Mouse (Mus musculus) C2C12 (cell line): Measurements from ENCODE around the gene Trem2. TPM values are rescaled to one million over a fixed set of nuclear protein-coding genes. Genes with fewer than 3 reads are reported as not detected.

ENCODE experiments used
- H3K27me3 ChIP-seq: one replicate; pipeline ENCODE4 v1.6.1; 2011; ENCODE audit not compliant: control insufficient read depth, insufficient read depth, insufficient read length
- H3K36me3 ChIP-seq: one replicate; pipeline ENCODE4 v1.6.1; 2011; ENCODE audit not compliant: control insufficient read depth, insufficient read depth
- H3K4me3 ChIP-seq: one replicate; pipeline ENCODE4 v1.5.1; 2011; ENCODE audit warnings: mild to moderate bottlenecking, control low read depth; ENCODE audit not compliant: poor library complexity, insufficient read depth, severe bottlenecking
- H3K79me2 ChIP-seq: one replicate; pipeline ENCODE4 v1.6.1; 2011; ENCODE audit not compliant: control insufficient read depth, insufficient read depth
- H3K79me3 ChIP-seq: one replicate; pipeline ENCODE4 v1.6.1; 2011; ENCODE audit warnings: low read depth, control low read depth
- H3ac ChIP-seq: one replicate; pipeline ENCODE3; 2011; ENCODE audit warnings: low read depth; ENCODE audit not compliant: control insufficient read depth, insufficient read length
- CEBPB ChIP-seq: IDR thresholded peaks from one replicate; pipeline ENCODE4 v1.6.1; 2011; ENCODE audit warnings: low read depth, mild to moderate bottlenecking, control low read depth, moderate library complexity
- CTCF ChIP-seq: IDR thresholded peaks from one replicate; pipeline ENCODE4 v1.5.1; 2011; ENCODE audit not compliant: control insufficient read depth, insufficient read depth, insufficient read length
- FOSL1 ChIP-seq: IDR thresholded peaks from one replicate; pipeline ENCODE4 v1.8.0; 2011; ENCODE audit warnings: mild to moderate bottlenecking, low read length; ENCODE audit not compliant: poor library complexity, insufficient read depth, severe bottlenecking
- MAX ChIP-seq: IDR thresholded peaks from one replicate; pipeline ENCODE4 v1.6.1; 2011; ENCODE audit warnings: mild to moderate bottlenecking, control low read depth
- MYOD1 ChIP-seq: IDR thresholded peaks from one replicate; pipeline ENCODE4 v1.6.1; 2011; ENCODE audit warnings: low read depth; ENCODE audit not compliant: control insufficient read depth, insufficient read length
- MYOG ChIP-seq: IDR thresholded peaks from one replicate; pipeline ENCODE4 v1.6.1; 2011; ENCODE audit not compliant: control insufficient read depth, insufficient read length; ENCODE audit errors: extremely low read depth
- USF1 ChIP-seq: IDR thresholded peaks from one replicate; pipeline ENCODE4 v1.6.1; 2011; ENCODE audit warnings: low read depth, mild to moderate bottlenecking, control low read depth, moderate library complexity
- polyA plus RNA-seq: library from polyadenylated mRNA; unstranded; fragments of >200 nt; fragmentation: generic; extraction: Trizol; gene quantifications from one replicate; pipeline ENCODE4 v1.2.1, GENCODE M21; 2012; ENCODE audit warnings: missing spikeins

The Trem2 gene
- polyA plus RNA-seq, 1 experiment = not detected

DNA sequence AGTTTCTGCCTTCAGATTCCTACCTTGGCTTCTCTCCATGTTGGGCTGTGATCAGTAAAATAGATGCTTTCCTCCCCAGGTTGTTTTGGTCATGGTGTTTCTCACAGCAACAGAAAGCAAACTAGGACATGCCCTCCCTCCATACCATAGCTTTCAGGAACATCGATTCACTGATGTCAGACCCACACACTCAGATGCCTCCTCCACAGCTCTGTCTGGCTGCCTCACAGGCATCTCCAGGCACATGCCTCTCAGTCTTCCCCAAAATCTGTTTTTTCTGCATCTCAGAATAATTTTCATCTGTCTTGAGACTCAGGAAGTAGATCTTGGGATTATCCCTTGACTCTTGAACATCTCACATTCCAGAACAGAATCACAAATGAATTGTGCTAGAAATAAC lies 29.9 kb downstream of the Trem2 start:
- Histone ChIP-seq H3K27me3 (no peaks in the 10 kb centered on the region), H3ac (no peak overlapping the region), H3K4me3 (no peak overlapping the region), H3K79me3 (no peaks in the 10 kb centered on the region), H3K36me3 (no peaks in the 10 kb centered on the region), H3K79me2 (no peaks in the 10 kb centered on the region)
- TF ChIP-seq MYOD1 (no peak), USF1 (no peak)

GRCm38 (mm10) chr17:48379050-48379449 lies 32.8 kb downstream of the Trem2 start:
- TF ChIP-seq MAX = no peak
- no peak for TF ChIP-seq CTCF
- TF ChIP-seq CEBPB = no peak
- no peak for TF ChIP-seq MYOG
- TF ChIP-seq USF1 = no peak
- no peak for TF ChIP-seq MYOD1
- TF ChIP-seq FOSL1 = no peak
- no peaks in the 10 kb centered on the region for H3K79me2 ChIP-seq
- H3K4me3 ChIP-seq = no peak overlapping the region
- no peaks in the 10 kb centered on the region for H3K27me3 ChIP-seq
- no peak overlapping the region for H3ac ChIP-seq
- H3K36me3 ChIP-seq = no peaks in the 10 kb centered on the region
- no peaks in the 10 kb centered on the region for H3K79me3 ChIP-seq

- Histone ChIP-seq H3ac (no peak overlapping the region), H3K36me3 (peaks cover 47% of the 10 kb centered on the region)
- TF ChIP-seq USF1 = no peak
- no peak for TF ChIP-seq MYOD1
- no peak for TF ChIP-seq MAX
- TF ChIP-seq CTCF = no peak
- no peak for TF ChIP-seq FOSL1
- no peak for TF ChIP-seq MYOG
- no peak for TF ChIP-seq CEBPB
Measured at GRCm38 (mm10) chr17:48385786-48386461, 39.7 kb downstream of the Trem2 start.

DNA sequence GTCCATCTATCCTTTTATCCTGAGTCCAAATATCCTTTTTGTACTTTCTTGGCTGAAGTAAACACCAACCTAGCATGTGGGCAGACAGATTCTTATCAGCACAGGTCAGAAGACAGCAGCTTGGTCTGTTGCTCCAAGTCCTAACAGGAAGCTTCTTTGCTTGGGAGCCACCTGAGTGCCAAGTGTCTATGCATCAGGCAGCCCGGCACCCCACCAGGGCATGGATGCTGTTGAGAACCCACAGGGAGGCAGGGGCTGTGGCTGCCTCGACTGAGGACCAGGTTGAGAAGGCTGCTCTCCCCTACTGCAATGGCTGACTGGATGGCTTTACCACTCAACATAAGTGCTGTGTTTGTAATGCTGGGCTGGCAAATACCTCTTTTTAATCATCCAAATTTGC lies 42.5 kb downstream of the Trem2 start:
- no peak for TF ChIP-seq USF1
- TF ChIP-seq MYOD1 = no peak
- no peak for TF ChIP-seq CTCF
- TF ChIP-seq CEBPB = no peak
- TF ChIP-seq FOSL1 = no peak
- TF ChIP-seq MAX = no peak
- no peak for TF ChIP-seq MYOG
- Histone ChIP-seq H3K79me2 (no peaks in the 10 kb centered on the region), H3ac (no peak overlapping the region), H3K4me3 (no peak overlapping the region), H3K79me3 (no peaks in the 10 kb centered on the region), H3K27me3 (no peaks in the 10 kb centered on the region), H3K36me3 (peaks cover 74% of the 10 kb centered on the region)

More at GRCm38 (mm10) chr17:48385786-48386461, 39.7 kb downstream of the Trem2 start:
- Histone ChIP-seq H3K79me2 (no peaks in the 10 kb centered on the region), H3K79me3 (no peaks in the 10 kb centered on the region), H3K27me3 (no peaks in the 10 kb centered on the region), H3K4me3 (no peak overlapping the region)

DNA sequence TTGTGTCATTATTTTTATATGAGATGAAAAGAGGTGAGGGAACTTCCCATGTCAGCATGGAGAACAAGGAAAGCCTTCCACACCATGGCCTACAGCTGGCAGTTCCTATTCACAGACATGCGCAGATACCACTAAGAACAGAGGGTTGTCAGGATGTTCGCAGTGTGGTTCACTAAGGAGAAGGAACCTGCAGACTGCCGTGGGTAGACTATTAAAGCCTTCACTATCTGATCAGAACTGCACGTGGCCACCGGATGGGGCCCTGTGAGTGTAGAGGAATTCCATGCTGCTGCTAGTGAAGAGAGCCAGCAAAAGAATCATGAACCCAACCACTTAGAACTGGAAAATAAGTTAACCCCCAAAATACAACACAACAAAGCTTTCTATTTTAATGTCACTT lies 43.2 kb downstream of the Trem2 start:
- Histone ChIP-seq H3K79me2 (no peaks in the 10 kb centered on the region), H3K36me3 (peaks cover 81% of the 10 kb centered on the region), H3ac (no peak overlapping the region), H3K4me3 (no peak overlapping the region), H3K79me3 (no peaks in the 10 kb centered on the region), H3K27me3 (no peaks in the 10 kb centered on the region)
- no peak for TF ChIP-seq MAX
- no peak for TF ChIP-seq MYOG
- no peak for TF ChIP-seq MYOD1
- no peak for TF ChIP-seq FOSL1
- TF ChIP-seq USF1 = no peak
- TF ChIP-seq CEBPB = no peak
- TF ChIP-seq CTCF = no peak

DNA sequence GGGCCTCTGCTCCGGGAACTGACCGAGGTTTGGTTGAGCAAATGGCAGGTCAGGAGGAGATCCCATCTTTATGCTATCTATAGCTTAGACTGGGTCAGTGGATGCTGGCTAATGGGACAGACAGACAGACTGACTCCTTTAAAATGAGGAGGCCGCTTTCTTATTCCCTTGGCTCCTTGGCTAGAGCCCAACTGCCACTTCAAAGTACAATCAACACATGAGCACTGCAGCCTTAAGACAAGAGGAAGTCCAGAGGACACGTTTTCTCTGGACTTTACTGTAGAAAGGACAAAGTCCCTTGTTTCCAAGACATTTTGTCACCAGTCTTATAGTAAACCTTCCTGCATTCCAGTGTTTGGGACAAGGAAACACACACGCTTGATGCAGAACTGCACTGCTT lies 45.2 kb downstream of the Trem2 start:
- Histone ChIP-seq H3K79me2 (peaks cover 4% of the 10 kb centered on the region), H3K4me3 (no peak overlapping the region), H3K27me3 (no peaks in the 10 kb centered on the region), H3ac (no peak overlapping the region), H3K79me3 (no peaks in the 10 kb centered on the region), H3K36me3 (peaks cover 96% of the 10 kb centered on the region)
- TF ChIP-seq MYOD1 = no peak
- no peak for TF ChIP-seq FOSL1
